Mouse (Mus musculus): Measurements from ENCODE around the gene Atg7. TPM values are rescaled to one million over a fixed set of nuclear protein-coding genes. Genes with fewer than 3 reads are reported as not detected.

Gene Atg7
- total and polyA plus RNA-seq, 2 experiments, result 18.8 to 31.7 TPM

DNA sequence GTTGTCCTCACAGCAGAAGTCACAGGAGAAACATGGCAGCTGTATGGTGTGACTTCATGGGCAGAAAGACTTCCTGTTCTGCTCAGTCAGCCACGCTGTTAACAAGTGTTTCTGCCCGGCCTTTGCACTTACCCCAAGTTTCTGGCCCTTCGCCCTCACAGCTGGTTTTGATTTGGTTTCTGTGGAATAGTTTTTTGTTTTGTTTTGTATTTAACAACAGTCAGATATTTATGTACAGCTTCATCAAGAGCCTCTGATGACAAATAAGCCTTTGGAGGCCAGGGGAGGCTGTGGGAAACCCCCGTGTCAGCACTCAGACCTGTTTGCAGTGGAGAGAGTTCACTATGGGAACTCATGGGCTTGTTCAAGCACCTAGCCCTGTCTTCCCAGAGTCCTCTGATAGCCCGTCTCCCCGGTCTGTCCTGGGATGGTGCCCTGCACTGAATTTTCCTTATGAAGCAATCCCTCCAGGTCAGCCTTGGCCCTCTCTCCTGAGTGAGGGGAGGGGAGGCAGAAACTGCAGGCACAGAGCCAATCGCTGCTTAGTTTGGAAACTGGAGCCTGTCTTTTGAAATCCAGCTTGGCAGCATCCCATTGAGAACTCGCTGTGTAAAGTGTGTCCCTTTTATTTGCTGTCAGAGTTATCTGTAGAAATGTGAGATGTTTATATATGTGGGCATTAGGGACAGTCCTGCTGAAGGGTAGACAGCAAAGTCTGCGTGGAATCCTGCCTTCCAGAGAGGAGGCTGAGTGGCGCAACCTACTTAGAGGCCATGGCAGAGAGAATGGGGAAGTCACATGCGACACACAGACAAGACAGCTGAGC, 138.7 kb downstream of the Atg7 start:
- H3K4me1 ChIP-seq (ENCODE audit: control insufficient read depth, insufficient read depth, low read length), result peaks cover 8% of the 10 kb centered on the region
- H3K9ac ChIP-seq (ENCODE audit: low read depth, low read length), result no peak overlapping the region
- 13% methylated on average over 11 of the region's 11 CpGs for WGBS
- no peak overlapping the region for H3K4me3 ChIP-seq (ENCODE audit: insufficient read depth, low read depth, low read length)
- H3K36me3 ChIP-seq (ENCODE audit: control insufficient read depth, insufficient read depth, low read length), result no peaks in the 10 kb centered on the region
- H3K27me3 ChIP-seq (ENCODE audit: control insufficient read depth, insufficient read depth, low read length), result no peaks in the 10 kb centered on the region
- peak; percentile 94 for DNase-seq (ENCODE audit: extremely low read depth, low read depth, low spot score)
- H3K27ac ChIP-seq (replicated peaks; ENCODE audit: insufficient read depth, low read depth, low read length), result peak overlapping the region; percentile 65
- no peaks in the 10 kb centered on the region for H3K79me2 ChIP-seq (ENCODE audit: control insufficient read depth, insufficient read depth, low read length)
- no peak for TF ChIP-seq CTCF (IDR thresholded peaks at IDR 0.05; ENCODE audit: low read depth, low read length)
- TF ChIP-seq POLR2A (IDR thresholded peaks at IDR 0.05; ENCODE audit: extremely low read depth, insufficient read depth, low read length), result no peak

DNA sequence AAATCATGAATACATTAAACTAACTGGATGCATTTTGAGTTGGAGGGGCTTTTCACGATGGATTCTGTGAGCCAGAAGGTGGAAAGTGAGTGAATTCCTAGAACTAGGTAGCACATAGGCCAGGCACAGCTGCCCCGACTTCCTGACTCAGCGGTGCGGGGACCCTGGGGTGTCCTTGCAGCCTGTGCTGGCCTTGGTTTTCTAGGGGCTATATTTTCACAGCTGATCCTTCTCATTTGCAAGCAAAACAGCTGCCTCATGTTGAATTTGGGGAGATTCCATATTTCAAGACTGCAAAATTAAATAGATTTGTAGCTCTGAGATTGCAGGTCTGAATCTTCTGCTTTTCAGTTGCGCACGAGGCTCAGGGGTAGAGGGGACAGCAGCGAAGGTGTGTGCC, 139.6 kb downstream of the Atg7 start:
- Histone ChIP-seq H3K27ac (replicated peaks; ENCODE audit: insufficient read depth, low read depth, low read length) (no peak overlapping the region), H3K4me3 (ENCODE audit: insufficient read depth, low read depth, low read length) (no peak overlapping the region), H3K4me1 (ENCODE audit: control insufficient read depth, insufficient read depth, low read length) (peaks cover 9% of the 10 kb centered on the region), H3K36me3 (ENCODE audit: control insufficient read depth, insufficient read depth, low read length) (no peaks in the 10 kb centered on the region), H3K79me2 (ENCODE audit: control insufficient read depth, insufficient read depth, low read length) (no peaks in the 10 kb centered on the region), H3K9ac (ENCODE audit: low read depth, low read length) (no peak overlapping the region), H3K27me3 (ENCODE audit: control insufficient read depth, insufficient read depth, low read length) (no peaks in the 10 kb centered on the region)
- no peak for DNase-seq (ENCODE audit: extremely low read depth, low read depth, low spot score)
- TF ChIP-seq POLR2A (IDR thresholded peaks at IDR 0.05; ENCODE audit: extremely low read depth, insufficient read depth, low read length) (no peak), CTCF (IDR thresholded peaks at IDR 0.05; ENCODE audit: low read depth, low read length) (no peak)
- WGBS, result 87% methylated on average over 7 of the region's 7 CpGs

DNA sequence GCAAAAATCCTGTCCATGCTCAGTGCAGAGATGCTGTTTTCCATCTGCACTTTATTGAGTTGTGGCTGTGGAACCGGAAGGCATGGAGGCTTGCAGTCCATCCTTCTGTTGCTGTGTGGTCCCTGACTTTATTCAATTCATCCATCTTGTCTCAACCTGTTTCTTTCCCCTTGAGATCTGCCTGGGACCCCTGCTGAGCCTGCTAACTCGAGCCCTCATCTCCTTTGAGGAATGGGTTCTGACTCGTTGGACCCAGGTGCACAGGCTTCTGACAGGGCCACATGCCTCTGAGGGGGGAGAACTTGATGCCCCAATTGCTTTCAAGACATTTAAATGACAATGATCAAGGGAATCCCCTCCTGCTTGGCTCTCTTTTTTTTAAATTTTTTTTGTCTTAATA, 143.6 kb downstream of the Atg7 start:
- Histone ChIP-seq H3K27me3 (ENCODE audit: control insufficient read depth, insufficient read depth, low read length) (no peaks in the 10 kb centered on the region), H3K36me3 (ENCODE audit: control insufficient read depth, insufficient read depth, low read length) (no peaks in the 10 kb centered on the region), H3K9ac (ENCODE audit: low read depth, low read length) (no peak overlapping the region), H3K79me2 (ENCODE audit: control insufficient read depth, insufficient read depth, low read length) (no peaks in the 10 kb centered on the region), H3K4me1 (ENCODE audit: control insufficient read depth, insufficient read depth, low read length) (peaks cover 10% of the 10 kb centered on the region), H3K4me3 (ENCODE audit: insufficient read depth, low read depth, low read length) (no peak overlapping the region), H3K27ac (replicated peaks; ENCODE audit: insufficient read depth, low read depth, low read length) (no peak overlapping the region)
- 88% methylated on average over 3 of the region's 3 CpGs for WGBS
- TF ChIP-seq CTCF (IDR thresholded peaks at IDR 0.05; ENCODE audit: low read depth, low read length) (no peak), POLR2A (IDR thresholded peaks at IDR 0.05; ENCODE audit: extremely low read depth, insufficient read depth, low read length) (no peak)
- DNase-seq (ENCODE audit: extremely low read depth, low read depth, low spot score), result no peak

DNA sequence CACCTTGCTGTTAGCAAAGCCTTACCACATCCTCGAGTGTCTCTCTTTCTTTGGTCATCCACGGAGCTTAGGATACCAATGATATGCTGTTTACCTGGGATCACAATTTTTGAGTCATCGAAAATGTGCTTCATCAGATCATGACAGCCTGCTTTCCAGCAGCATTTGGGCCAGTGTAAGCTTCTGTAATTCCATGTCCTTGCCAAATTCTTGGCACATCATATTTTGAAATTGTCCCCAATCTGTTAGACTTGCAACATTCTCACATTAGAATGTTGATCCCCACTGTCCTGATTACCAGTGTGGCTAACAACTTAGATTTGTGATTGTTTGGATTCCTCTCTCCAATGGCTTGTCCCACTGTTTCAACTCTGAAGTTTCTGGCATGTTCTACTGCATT, 144.7 kb downstream of the Atg7 start:
- no peak overlapping the region for H3K4me3 ChIP-seq (ENCODE audit: insufficient read depth, low read depth, low read length)

DNA sequence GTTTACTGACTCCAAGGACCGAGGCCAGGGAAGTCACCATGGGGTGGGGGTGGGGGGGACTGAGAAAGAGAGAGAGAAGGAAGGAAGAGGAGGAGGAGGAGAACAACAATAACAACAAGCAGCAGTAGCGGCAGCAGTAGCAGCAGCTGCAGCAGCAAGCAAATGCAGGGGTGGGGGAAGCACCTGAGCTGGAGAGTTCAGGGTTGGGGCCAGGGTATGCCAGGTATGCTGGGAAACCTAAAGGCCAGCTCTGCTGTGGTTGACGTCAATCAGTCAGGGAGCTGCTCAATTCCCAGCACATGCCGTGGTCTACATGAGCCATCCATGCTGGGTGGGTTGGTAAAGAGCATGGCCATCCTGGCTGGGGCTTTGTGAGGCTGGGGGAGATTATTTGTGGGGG, 145.8 kb downstream of the Atg7 start:
- TF ChIP-seq POLR2A (IDR thresholded peaks at IDR 0.05; ENCODE audit: extremely low read depth, insufficient read depth, low read length), result no peak
- TF ChIP-seq CTCF (IDR thresholded peaks at IDR 0.05; ENCODE audit: low read depth, low read length), result no peak
- Histone ChIP-seq H3K36me3 (ENCODE audit: control insufficient read depth, insufficient read depth, low read length) (no peaks in the 10 kb centered on the region), H3K27ac (replicated peaks; ENCODE audit: insufficient read depth, low read depth, low read length) (no peak overlapping the region), H3K27me3 (ENCODE audit: control insufficient read depth, insufficient read depth, low read length) (no peaks in the 10 kb centered on the region), H3K79me2 (ENCODE audit: control insufficient read depth, insufficient read depth, low read length) (no peaks in the 10 kb centered on the region), H3K4me1 (ENCODE audit: control insufficient read depth, insufficient read depth, low read length) (peaks cover 8% of the 10 kb centered on the region), H3K9ac (ENCODE audit: low read depth, low read length) (no peak overlapping the region), H3K4me3 (ENCODE audit: insufficient read depth, low read depth, low read length) (no peak overlapping the region)
- 93% methylated on average over 4 of the region's 4 CpGs for WGBS
- DNase-seq (ENCODE audit: extremely low read depth, low read depth, low spot score), result no peak

More for the DNA sequence above, 144.7 kb downstream of the Atg7 start:
- H3K27ac ChIP-seq (replicated peaks; ENCODE audit: insufficient read depth, low read depth, low read length), result no peak overlapping the region
- H3K4me1 ChIP-seq (ENCODE audit: control insufficient read depth, insufficient read depth, low read length), result peaks cover 8% of the 10 kb centered on the region
- H3K79me2 ChIP-seq (ENCODE audit: control insufficient read depth, insufficient read depth, low read length), result no peaks in the 10 kb centered on the region
- H3K36me3 ChIP-seq (ENCODE audit: control insufficient read depth, insufficient read depth, low read length), result no peaks in the 10 kb centered on the region
- 25% methylated on average over 3 of the region's 3 CpGs for WGBS
- H3K9ac ChIP-seq (ENCODE audit: low read depth, low read length), result no peak overlapping the region
- H3K27me3 ChIP-seq (ENCODE audit: control insufficient read depth, insufficient read depth, low read length), result no peaks in the 10 kb centered on the region
- TF ChIP-seq POLR2A (IDR thresholded peaks at IDR 0.05; ENCODE audit: extremely low read depth, insufficient read depth, low read length) (no peak), CTCF (IDR thresholded peaks at IDR 0.05; ENCODE audit: low read depth, low read length) (no peak)
- DNase-seq (ENCODE audit: extremely low read depth, low read depth, low spot score), result peak; percentile 87

DNA sequence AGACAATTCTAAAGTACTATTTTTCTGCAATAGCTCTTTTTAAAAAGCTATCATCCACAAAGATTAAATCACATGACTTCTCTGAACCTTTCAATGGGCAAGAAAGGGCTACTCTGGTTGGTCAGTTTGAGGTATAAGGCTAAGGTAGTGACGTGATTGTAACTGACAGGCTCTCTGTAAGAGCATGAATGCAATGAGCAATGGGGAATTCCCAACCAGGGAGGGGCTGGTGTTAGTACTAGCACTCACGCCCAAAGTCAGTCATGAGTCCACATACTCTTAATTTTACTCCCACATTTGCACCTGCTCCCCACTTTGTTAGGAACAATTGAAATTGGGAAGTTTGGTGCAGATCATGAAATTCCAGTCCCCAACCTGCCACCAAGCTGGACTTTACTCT, 147.2 kb downstream of the Atg7 start:
- Histone ChIP-seq H3K27ac (replicated peaks; ENCODE audit: insufficient read depth, low read depth, low read length) (no peak overlapping the region), H3K4me1 (ENCODE audit: control insufficient read depth, insufficient read depth, low read length) (peaks cover 6% of the 10 kb centered on the region), H3K9ac (ENCODE audit: low read depth, low read length) (no peak overlapping the region), H3K27me3 (ENCODE audit: control insufficient read depth, insufficient read depth, low read length) (no peaks in the 10 kb centered on the region), H3K36me3 (ENCODE audit: control insufficient read depth, insufficient read depth, low read length) (no peaks in the 10 kb centered on the region), H3K4me3 (ENCODE audit: insufficient read depth, low read depth, low read length) (no peak overlapping the region), H3K79me2 (ENCODE audit: control insufficient read depth, insufficient read depth, low read length) (no peaks in the 10 kb centered on the region)
- TF ChIP-seq POLR2A (IDR thresholded peaks at IDR 0.05; ENCODE audit: extremely low read depth, insufficient read depth, low read length), result no peak
- no peak for TF ChIP-seq CTCF (IDR thresholded peaks at IDR 0.05; ENCODE audit: low read depth, low read length)
- whole genome bisulfite sequencing, result 93% methylated on average over 2 of the region's 2 CpGs
- DNase-seq (ENCODE audit: extremely low read depth, low read depth, low spot score), result no peak
